Mouse (Mus musculus): ENCODE measurements around the gene Dirc2. TPM values are rescaled to one million over a fixed set of nuclear protein-coding genes. Genes with fewer than 3 reads are reported as not detected.

Gene Dirc2
- polyA plus RNA-seq, 2 experiments = 20.5 to 22.9 TPM

DNA sequence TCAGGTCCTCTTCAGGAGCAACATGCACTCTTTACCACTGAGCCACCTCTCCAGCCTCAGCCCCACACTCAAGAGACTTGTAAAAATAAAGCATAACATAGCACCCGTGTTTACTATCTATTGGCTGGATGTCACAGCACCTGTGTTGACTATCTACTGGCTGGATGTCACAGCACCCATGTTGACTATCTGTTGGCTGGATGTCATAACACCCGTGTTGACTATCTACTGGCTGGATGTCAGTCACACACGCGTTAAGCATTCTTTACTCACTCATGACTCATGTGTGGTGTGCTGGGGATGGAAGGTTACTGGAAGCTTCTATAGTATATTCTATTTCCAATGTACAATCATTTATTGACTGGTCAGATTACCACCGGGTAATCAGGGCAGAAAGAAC, 62.2 kb downstream of the Dirc2 start:
- Histone ChIP-seq H3K9ac (ENCODE audit: low read depth, low read length, severe bottlenecking) (no peak overlapping the region), H3K27ac (replicated peaks; ENCODE audit: low read depth, low read length) (no peak overlapping the region), H3K4me3 (replicated peaks; ENCODE audit: low read length) (no peak overlapping the region), H3K36me3 (ENCODE audit: control insufficient read depth, insufficient read depth, low read length) (no peaks in the 10 kb centered on the region; the same call in 1 of the 2 replicates), H3K4me1 (ENCODE audit: control insufficient read depth, insufficient read depth, low read length) (no peaks in the 10 kb centered on the region; the same call in none of the 2 replicates), H3K27me3 (ENCODE audit: control insufficient read depth, insufficient read depth, low read length) (no peaks in the 10 kb centered on the region), H3K4me2 (replicated peaks; ENCODE audit: low read depth, low read length, severe bottlenecking) (no peak overlapping the region), H3K9me3 (ENCODE audit: control insufficient read depth, low read length) (no peaks in the 10 kb centered on the region)
- no peak for TF ChIP-seq POLR2A (IDR thresholded peaks at IDR 0.05; ENCODE audit: borderline replicate concordance, extremely low read depth, insufficient read depth, insufficient read length)
- WGBS = 87% methylated on average over 5 of the region's 5 CpGs
- no peak for DNase-seq (ENCODE audit: low spot score)
- ATAC-seq (ENCODE audit: low FRiP score, low read depth) = no peak

DNA sequence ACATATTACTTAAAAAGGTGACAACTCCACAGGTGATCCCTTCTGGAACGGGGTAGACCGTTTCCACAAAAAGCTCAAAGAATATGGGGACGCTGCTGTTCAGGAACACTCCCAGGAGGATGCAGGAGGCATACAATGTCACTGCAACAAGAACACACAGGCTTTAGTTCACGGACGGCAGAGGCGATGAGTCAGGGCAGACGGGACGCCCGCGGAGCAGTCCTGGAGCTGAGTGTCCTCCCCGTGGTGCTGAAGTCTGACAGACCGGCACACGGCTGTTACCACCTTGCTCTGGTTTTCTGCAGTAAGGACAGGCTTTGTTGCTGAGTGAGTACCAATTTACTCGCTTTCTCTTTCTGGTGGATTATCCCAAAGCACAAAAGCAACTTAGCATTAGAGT, 64.4 kb downstream of the Dirc2 start:
- Histone ChIP-seq H3K27me3 (ENCODE audit: control insufficient read depth, insufficient read depth, low read length) (no peaks in the 10 kb centered on the region), H3K36me3 (ENCODE audit: control insufficient read depth, insufficient read depth, low read length) (no peaks in the 10 kb centered on the region; the same call in 1 of the 2 replicates), H3K4me1 (ENCODE audit: control insufficient read depth, insufficient read depth, low read length) (no peaks in the 10 kb centered on the region), H3K9me3 (ENCODE audit: control insufficient read depth, low read length) (no peaks in the 10 kb centered on the region), H3K4me3 (replicated peaks; ENCODE audit: low read length) (no peak overlapping the region), H3K27ac (replicated peaks; ENCODE audit: low read depth, low read length) (no peak overlapping the region), H3K9ac (ENCODE audit: low read depth, low read length, severe bottlenecking) (no peak overlapping the region), H3K4me2 (replicated peaks; ENCODE audit: low read depth, low read length, severe bottlenecking) (no peak overlapping the region)
- no peak for ATAC-seq (ENCODE audit: low FRiP score, low read depth)
- TF ChIP-seq POLR2A (IDR thresholded peaks at IDR 0.05; ENCODE audit: borderline replicate concordance, extremely low read depth, insufficient read depth, insufficient read length) = no peak
- WGBS = 69% methylated on average over 14 of the region's 14 CpGs
- no peak for DNase-seq (ENCODE audit: low spot score)

- Histone ChIP-seq H3K27ac (replicated peaks; ENCODE audit: low read depth, low read length) (no peak overlapping the region), H3K27me3 (ENCODE audit: control insufficient read depth, insufficient read depth, low read length) (no peaks in the 10 kb centered on the region), H3K4me1 (ENCODE audit: control insufficient read depth, insufficient read depth, low read length) (no peaks in the 10 kb centered on the region), H3K9me3 (ENCODE audit: control insufficient read depth, low read length) (no peaks in the 10 kb centered on the region), H3K9ac (ENCODE audit: low read depth, low read length, severe bottlenecking) (no peak overlapping the region), H3K4me2 (replicated peaks; ENCODE audit: low read depth, low read length, severe bottlenecking) (no peak overlapping the region), H3K36me3 (ENCODE audit: control insufficient read depth, insufficient read depth, low read length) (no peaks in the 10 kb centered on the region; the same call in 1 of the 2 replicates), H3K4me3 (replicated peaks; ENCODE audit: low read length) (no peak overlapping the region)
- WGBS = 39% methylated on average over 16 of the region's 16 CpGs
- DNase-seq (ENCODE audit: low spot score) (no peak), ATAC-seq (ENCODE audit: low FRiP score, low read depth) (no peak)
- no peak for TF ChIP-seq POLR2A (IDR thresholded peaks at IDR 0.05; ENCODE audit: borderline replicate concordance, extremely low read depth, insufficient read depth, insufficient read length)
These were observed 65.1 kb downstream of the Dirc2 start for GRCm38 (mm10) chr16:35703763-35704679.

- no peaks in the 10 kb centered on the region for H3K27me3 ChIP-seq (ENCODE audit: control insufficient read depth, insufficient read depth, low read length)
- no peak overlapping the region for H3K4me3 ChIP-seq (replicated peaks; ENCODE audit: low read length)
- ATAC-seq (ENCODE audit: low FRiP score, low read depth) = no peak
- no peak for DNase-seq (ENCODE audit: low spot score)
- H3K4me1 ChIP-seq (ENCODE audit: control insufficient read depth, insufficient read depth, low read length) = no peaks in the 10 kb centered on the region
- no peak overlapping the region for H3K9ac ChIP-seq (ENCODE audit: low read depth, low read length, severe bottlenecking)
- H3K36me3 ChIP-seq (ENCODE audit: control insufficient read depth, insufficient read depth, low read length) = peaks cover 8% of the 10 kb centered on the region; the same call in 1 of the 2 replicates
- no peak for TF ChIP-seq POLR2A (IDR thresholded peaks at IDR 0.05; ENCODE audit: borderline replicate concordance, extremely low read depth, insufficient read depth, insufficient read length)
- 61% methylated on average over 11 of the region's 11 CpGs for WGBS
- no peak overlapping the region for H3K4me2 ChIP-seq (replicated peaks; ENCODE audit: low read depth, low read length, severe bottlenecking)
- no peaks in the 10 kb centered on the region for H3K9me3 ChIP-seq (ENCODE audit: control insufficient read depth, low read length)
- H3K27ac ChIP-seq (replicated peaks; ENCODE audit: low read depth, low read length) = no peak overlapping the region
These were observed 67.3 kb downstream of the Dirc2 start for GRCm38 (mm10) chr16:35701823-35702222.

- TF ChIP-seq POLR2A (IDR thresholded peaks at IDR 0.05; ENCODE audit: borderline replicate concordance, extremely low read depth, insufficient read depth, insufficient read length) = no peak
- H3K4me1 ChIP-seq (ENCODE audit: control insufficient read depth, insufficient read depth, low read length) = no peaks in the 10 kb centered on the region
- H3K36me3 ChIP-seq (ENCODE audit: control insufficient read depth, insufficient read depth, low read length) = peaks cover 11% of the 10 kb centered on the region; the same call in 1 of the 2 replicates
- no peaks in the 10 kb centered on the region for H3K27me3 ChIP-seq (ENCODE audit: control insufficient read depth, insufficient read depth, low read length)
- H3K4me3 ChIP-seq (replicated peaks; ENCODE audit: low read length) = no peak overlapping the region
- H3K9me3 ChIP-seq (ENCODE audit: control insufficient read depth, low read length) = no peaks in the 10 kb centered on the region
- H3K27ac ChIP-seq (replicated peaks; ENCODE audit: low read depth, low read length) = no peak overlapping the region
- 74% methylated on average over 2 of the region's 2 CpGs for WGBS
- DNase-seq (ENCODE audit: low spot score) = no peak
- ATAC-seq (ENCODE audit: low FRiP score, low read depth) = no peak
- H3K4me2 ChIP-seq (replicated peaks; ENCODE audit: low read depth, low read length, severe bottlenecking) = no peak overlapping the region
- H3K9ac ChIP-seq (ENCODE audit: low read depth, low read length, severe bottlenecking) = no peak overlapping the region
These were observed 73.1 kb downstream of the Dirc2 start for GRCm38 (mm10) chr16:35696103-35696502.
